Mouse (Mus musculus) CH12.LX (cell line): ENCODE measurements around the gene Nsl1. TPM values are rescaled to one million over a fixed set of nuclear protein-coding genes. Genes with fewer than 3 reads are reported as not detected.

Experiments used
- DNase-seq: peaks from one replicate; pipeline ENCODE4 v3.0.0-alpha.2; 2013; ENCODE audit errors: extremely low read depth
- H3K27ac ChIP-seq: 2 replicates; pipeline ENCODE4 v1.5.1; 2012; ENCODE audit warnings: low read depth, mild to moderate bottlenecking, control low read depth, moderate library complexity; ENCODE audit not compliant: insufficient read depth
- H3K27me3 ChIP-seq: replicated peaks from 2 replicates; pipeline ENCODE3; 2012; ENCODE audit warnings: inconsistent platforms
- H3K36me3 ChIP-seq, 2 experiments: replicated peaks in 1 of 2; 2 replicates each; pipeline versions ENCODE3 to v1.6.1; 2012; ENCODE audit warnings: inconsistent platforms in 1 of 2, low read length in 1 of 2, mild to moderate bottlenecking in 1 of 2, mixed read lengths in 1 of 2, moderate library complexity in 1 of 2; ENCODE audit not compliant: control insufficient read depth in 1 of 2, insufficient read depth in 1 of 2
- H3K4me1 ChIP-seq, 2 experiments: 2 replicates each; pipeline ENCODE4 v1.6.1; 2012; ENCODE audit warnings: inconsistent platforms in 1 of 2, moderate library complexity in 1 of 2; ENCODE audit not compliant: insufficient read depth in 2 of 2, control insufficient read depth in 1 of 2
- H3K4me2 ChIP-seq: 2 replicates; pipeline ENCODE4 v1.6.1; 2012; ENCODE audit warnings: low read depth, mild to moderate bottlenecking, control low read depth; ENCODE audit not compliant: poor library complexity, insufficient read depth, severe bottlenecking
- H3K4me3 ChIP-seq, 3 experiments: fragments of 150-350 bp in 1 of 3; sonication (generic) in 1 of 3; replicated peaks in 1 of 3; 2 replicates each; pipeline versions ENCODE3 to v1.5.1; 2011 to 2012; ENCODE audit warnings: low read depth in 2 of 3, low read length in 2 of 3, mild to moderate bottlenecking in 2 of 3, moderate library complexity in 2 of 3, control low read depth in 1 of 3, improper control_type of control experiment in 1 of 3, inconsistent platforms in 1 of 3, mixed read lengths in 1 of 3; ENCODE audit not compliant: poor library complexity in 1 of 3
- H3K79me2 ChIP-seq: replicated peaks from 2 replicates; pipeline ENCODE4 v1.6.1; 2012; ENCODE audit warnings: mild to moderate bottlenecking, moderate library complexity; ENCODE audit not compliant: control insufficient read depth, poor library complexity, insufficient read depth, severe bottlenecking; ENCODE audit errors: extremely low read depth
- H3K9ac ChIP-seq: 2 replicates; pipeline ENCODE4 v1.6.1; 2012; ENCODE audit warnings: low read depth, mild to moderate bottlenecking, control low read depth, moderate library complexity; ENCODE audit not compliant: insufficient read depth
- H3K9me3 ChIP-seq: replicated peaks from 2 replicates; pipeline ENCODE3; 2012; ENCODE audit warnings: low read length, inconsistent platforms, mixed read lengths
- BHLHE40 ChIP-seq: IDR thresholded peaks from 2 replicates; pipeline ENCODE4 v1.6.1; 2011; ENCODE audit warnings: mild to moderate bottlenecking, low read depth, low read length, improper control_type of control experiment
- CHD1 ChIP-seq: IDR thresholded peaks from 2 replicates; pipeline ENCODE4 v1.6.1; 2012; ENCODE audit warnings: low read depth, low read length, improper control_type of control experiment, inconsistent platforms
- CHD2 ChIP-seq: IDR thresholded peaks from 2 replicates; pipeline ENCODE4 v1.6.1; 2011; ENCODE audit warnings: low read length, improper control_type of control experiment
- CTCF ChIP-seq, 2 experiments: IDR thresholded peaks in 1 of 2; conservative IDR thresholded peaks in 1 of 2; 2 replicates each; pipeline ENCODE4 v1.5.1; 2011 to 2012; ENCODE audit warnings: low read depth in 2 of 2, low read length in 2 of 2, improper control_type of control experiment in 1 of 2, inconsistent platforms in 1 of 2, mild to moderate bottlenecking in 1 of 2, moderate library complexity in 1 of 2
- E2F4 ChIP-seq: IDR thresholded peaks from 2 replicates; pipeline ENCODE4 v1.6.1; 2011; ENCODE audit warnings: low read depth, low read length, improper control_type of control experiment; ENCODE audit not compliant: insufficient replicate concordance
- ELF1 ChIP-seq: IDR thresholded peaks from 2 replicates; pipeline ENCODE4 v1.6.1; 2014; ENCODE audit warnings: low read depth, mild to moderate bottlenecking, inconsistent platforms, low read length, improper control_type of control experiment
- EP300 ChIP-seq: IDR thresholded peaks from 2 replicates; pipeline ENCODE4 v1.6.1; 2011; ENCODE audit warnings: low read length, improper control_type of control experiment
- ETS1 ChIP-seq: conservative IDR thresholded peaks from 2 replicates; pipeline ENCODE4 v1.6.1; 2012; ENCODE audit warnings: low read depth, mild to moderate bottlenecking, inconsistent platforms, low read length, improper control_type of control experiment, moderate library complexity
- GABPA ChIP-seq: IDR thresholded peaks from 2 replicates; pipeline ENCODE4 v1.6.1; 2012; ENCODE audit warnings: low read depth, low read length, improper control_type of control experiment, inconsistent platforms; ENCODE audit not compliant: insufficient replicate concordance
- HCFC1 ChIP-seq: IDR thresholded peaks from 2 replicates; pipeline ENCODE4 v1.6.1; 2012; ENCODE audit warnings: low read depth, mild to moderate bottlenecking, inconsistent platforms, low read length, improper control_type of control experiment
- IRF4 ChIP-seq: IDR thresholded peaks from 2 replicates; pipeline ENCODE4 v1.6.1; 2014; ENCODE audit warnings: low read depth, mild to moderate bottlenecking, inconsistent platforms, low read length, improper control_type of control experiment
- JUND ChIP-seq: conservative IDR thresholded peaks from 2 replicates; pipeline ENCODE4 v1.6.1; 2011; ENCODE audit warnings: low read depth, low read length, improper control_type of control experiment
- KAT2A ChIP-seq: IDR thresholded peaks from 2 replicates; pipeline ENCODE4 v1.6.1; 2012; ENCODE audit warnings: low read length, improper control_type of control experiment, inconsistent platforms; ENCODE audit not compliant: insufficient replicate concordance
- MAFK ChIP-seq: IDR thresholded peaks from 2 replicates; pipeline ENCODE4 v1.6.1; 2011; ENCODE audit warnings: low read length, improper control_type of control experiment; ENCODE audit not compliant: insufficient replicate concordance
- MAX ChIP-seq: IDR thresholded peaks from 2 replicates; pipeline ENCODE4 v1.6.1; 2011; ENCODE audit warnings: low read length, improper control_type of control experiment
- MAZ ChIP-seq: IDR thresholded peaks from 2 replicates; pipeline ENCODE4 v1.6.1; 2012; ENCODE audit warnings: low read depth, mild to moderate bottlenecking, inconsistent platforms, low read length, improper control_type of control experiment, moderate library complexity
- MEF2A ChIP-seq: IDR thresholded peaks from 2 replicates; pipeline ENCODE4 v1.6.1; 2014; ENCODE audit warnings: low read depth, mild to moderate bottlenecking, inconsistent platforms, low read length, improper control_type of control experiment, borderline replicate concordance
- MXI1 ChIP-seq: IDR thresholded peaks from 2 replicates; pipeline ENCODE4 v1.6.1; 2011; ENCODE audit warnings: mild to moderate bottlenecking, low read depth, low read length, improper control_type of control experiment
- MYC ChIP-seq: IDR thresholded peaks from 2 replicates; pipeline ENCODE4 v1.6.1; 2011; ENCODE audit warnings: low read depth, mild to moderate bottlenecking, improper control_type of control experiment, low read length
- NELFE ChIP-seq: IDR thresholded peaks from 2 replicates; pipeline ENCODE4 v1.6.1; 2011; ENCODE audit warnings: low read depth, low read length, improper control_type of control experiment
- NRF1 ChIP-seq: IDR thresholded peaks from 2 replicates; pipeline ENCODE4 v1.6.1; 2014; ENCODE audit warnings: low read depth, mild to moderate bottlenecking, inconsistent platforms, low read length, improper control_type of control experiment, moderate library complexity
- PAX5 ChIP-seq: IDR thresholded peaks from 2 replicates; pipeline ENCODE4 v1.6.1; 2012; ENCODE audit warnings: low read length, inconsistent platforms, mixed read lengths
- POLR2A ChIP-seq: IDR thresholded peaks from 2 replicates; pipeline ENCODE4 v1.6.1; 2011; ENCODE audit warnings: low read depth, mild to moderate bottlenecking, improper control_type of control experiment, low read length
- POLR2AphosphoS2 ChIP-seq: IDR thresholded peaks from 2 replicates; pipeline ENCODE4 v1.6.1; 2011; ENCODE audit warnings: low read depth, low read length, improper control_type of control experiment
- RAD21 ChIP-seq: IDR thresholded peaks from 2 replicates; pipeline ENCODE4 v1.6.1; 2011; ENCODE audit warnings: low read depth, mild to moderate bottlenecking, low read length, improper control_type of control experiment, moderate library complexity
- RCOR1 ChIP-seq: conservative IDR thresholded peaks from 2 replicates; pipeline ENCODE4 v1.6.1; 2012; ENCODE audit warnings: low read depth, mild to moderate bottlenecking, inconsistent platforms, low read length, improper control_type of control experiment
- SIN3A ChIP-seq: IDR thresholded peaks from 2 replicates; pipeline ENCODE4 v1.6.1; 2012; ENCODE audit warnings: low read length, improper control_type of control experiment, inconsistent platforms
- SMC3 ChIP-seq: IDR thresholded peaks from 2 replicates; pipeline ENCODE4 v1.6.1; 2011; ENCODE audit warnings: low read depth, low read length, improper control_type of control experiment
- TBP ChIP-seq: conservative IDR thresholded peaks from 2 replicates; pipeline ENCODE4 v1.6.1; 2011; ENCODE audit warnings: low read depth, low read length, improper control_type of control experiment
- TCF12 ChIP-seq: IDR thresholded peaks from 2 replicates; pipeline ENCODE4 v1.6.1; 2014; ENCODE audit warnings: low read depth, mild to moderate bottlenecking, inconsistent platforms, low read length, improper control_type of control experiment
- UBTF ChIP-seq: IDR thresholded peaks from 2 replicates; pipeline ENCODE4 v1.6.1; 2012; ENCODE audit warnings: low read depth, mild to moderate bottlenecking, inconsistent platforms, low read length, improper control_type of control experiment, moderate library complexity
- USF1 ChIP-seq: IDR thresholded peaks from 2 replicates; pipeline ENCODE4 v1.6.1; 2014; ENCODE audit warnings: low read depth, mild to moderate bottlenecking, inconsistent platforms, low read length, improper control_type of control experiment
- USF2 ChIP-seq: conservative IDR thresholded peaks from 2 replicates; pipeline ENCODE4 v1.6.1; 2011; ENCODE audit warnings: low read depth, low read length, improper control_type of control experiment
- ZC3H11A ChIP-seq: IDR thresholded peaks from 2 replicates; pipeline ENCODE4 v1.6.1; 2012; ENCODE audit warnings: low read depth, mild to moderate bottlenecking, inconsistent platforms, low read length, improper control_type of control experiment
- ZKSCAN1 ChIP-seq: IDR thresholded peaks from 2 replicates; pipeline ENCODE4 v1.6.1; 2012; ENCODE audit warnings: low read depth, inconsistent platforms, low read length, improper control_type of control experiment, borderline replicate concordance
- ZMIZ1 ChIP-seq: IDR thresholded peaks from 2 replicates; pipeline ENCODE4 v1.6.1; 2012; ENCODE audit warnings: low read depth, mild to moderate bottlenecking, inconsistent platforms, low read length, improper control_type of control experiment
- ZNF384 ChIP-seq: IDR thresholded peaks from 2 replicates; pipeline ENCODE4 v1.6.1; 2012; ENCODE audit warnings: low read depth, low read length, improper control_type of control experiment, inconsistent platforms
- dilution Hi-C: fragments of 300-500 bp; cut with MboI; formaldehyde crosslinking; loops from 2 replicates; pipeline ENCODE4 v1.14.3; 2020; ENCODE audit warnings: low sequenced_read_pairs; ENCODE audit not compliant: extremely low pct_unique_long_range_greater_than_20kb, extremely low pct_ligation_motif_present
- in situ Hi-C: fragments of 300-500 bp; cut with MboI; formaldehyde crosslinking; loops from 3 replicates; pipeline ENCODE4 v1.14.3; 2019; ENCODE audit warnings: low sequenced_read_pairs, low pct_ligation_motif_present, low pct_unique_long_range_greater_than_20kb, mixed read lengths
- polyA plus RNA-seq: library from polyadenylated mRNA; unstranded; fragments of >175 nt; gene quantifications from 2 replicates; pipeline ENCODE4 v1.2.1, GENCODE M21; 2012; ENCODE audit warnings: low read depth; ENCODE audit not compliant: insufficient read length
- total RNA-seq, 2 experiments: library from RNA; depleted of rRNA; stranded (reverse); fragments of 300-350 nt in 1 of 2; fragments of >200 nt in 1 of 2; gene quantifications; 2 replicates each; pipeline ENCODE4 v1.2.3; 2012 to 2014

The Nsl1 gene
- total and polyA plus RNA-seq, 3 experiments, result 16.0 to 27.1 (median 17.4) TPM

DNA sequence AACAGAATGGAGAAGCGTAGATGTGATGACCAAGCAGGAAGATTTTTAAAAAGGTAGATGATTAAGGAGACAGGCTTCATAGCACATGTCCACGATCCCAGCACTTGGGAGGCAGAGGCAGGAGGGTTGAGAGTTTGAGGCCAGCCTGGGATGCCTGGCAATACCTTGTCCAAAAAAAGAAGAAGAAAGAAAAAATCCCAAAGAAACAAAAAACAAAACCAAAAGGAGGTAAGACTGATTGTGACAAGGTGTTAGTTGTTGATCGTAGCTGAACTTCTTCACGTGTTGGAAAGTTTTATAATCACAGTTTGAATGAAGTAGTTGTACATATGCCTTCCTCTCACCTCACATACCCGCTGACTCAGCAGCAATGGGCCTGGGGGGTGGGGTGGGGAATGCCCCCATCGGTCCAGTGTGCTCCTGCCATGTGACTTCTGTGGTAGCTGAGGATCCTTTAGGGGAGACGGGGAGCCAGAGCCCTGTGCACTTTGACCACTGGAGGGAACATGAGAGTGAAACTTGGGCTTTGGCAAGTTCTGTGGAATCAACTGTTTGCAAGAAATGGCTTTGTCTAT is 23.6 kb downstream of the Nsl1 start (continued):
- no peak for TF ChIP-seq HCFC1
- TF ChIP-seq MYC, result peak; percentile 47; the same call in 1 of the 2 replicates
- TF ChIP-seq UBTF, result no peak
- no peak for TF ChIP-seq POLR2AphosphoS2
- TF ChIP-seq ZKSCAN1, result no peak
- TF ChIP-seq ETS1, result peak; percentile 73
- TF ChIP-seq RAD21, result no peak
- TF ChIP-seq ZC3H11A, result no peak

DNA sequence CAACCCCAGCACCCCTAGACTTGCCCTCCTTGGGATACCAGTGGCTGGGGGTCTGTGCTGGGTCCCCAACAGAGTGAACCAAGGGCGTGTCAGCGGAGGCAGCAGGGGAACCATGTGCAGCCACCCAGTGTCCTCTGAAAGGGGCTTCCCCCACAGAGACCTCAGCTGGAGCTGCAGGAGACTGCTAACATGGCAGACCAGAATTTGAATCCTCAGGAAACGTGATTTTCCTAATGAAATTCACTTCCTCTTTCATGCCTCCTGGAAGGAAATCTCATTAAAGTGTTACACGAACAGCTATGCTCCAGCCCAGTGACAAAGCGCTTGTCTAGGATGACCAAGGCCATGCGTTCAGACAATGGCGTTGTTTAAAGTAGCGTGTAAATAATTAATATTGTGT is 24.1 kb downstream of the Nsl1 start:
- dilution Hi-C loops, result no loop called here
- peak; percentile 84 for DNase-seq
- no peaks in the 10 kb centered on the region for H3K27me3 ChIP-seq
- H3K9ac ChIP-seq, result peak overlapping the region; percentile 37; the same call in 1 of the 2 replicates
- peak overlapping the region; percentile 91 for H3K27ac ChIP-seq
- H3K9me3 ChIP-seq, result no peaks in the 10 kb centered on the region
- peaks cover 14 to 23% of the 10 kb centered on the region in 2 experiments for H3K36me3 ChIP-seq
- H3K79me2 ChIP-seq, result no peaks in the 10 kb centered on the region
- no peak overlapping the region for H3K4me3 ChIP-seq
- peak overlapping the region; percentile 84 for H3K4me2 ChIP-seq
- H3K4me1 ChIP-seq, result peaks cover 32 to 76% of the 10 kb centered on the region in 2 experiments
- in situ Hi-C loops, result loop anchor here (5.0 kb wide), 1 partner anchor 145 kb away; no protein-coding TSS in a partner anchor
- TF ChIP-seq NELFE, result no peak
- no peak for TF ChIP-seq PAX5
- no peak for TF ChIP-seq USF1
- no peak for TF ChIP-seq GABPA
- TF ChIP-seq UBTF, result 0 out of 2 replicates have a peak, but pooled peaks have one; percentile 22
- TF ChIP-seq NRF1, result no peak
- TF ChIP-seq POLR2A, result no peak
- no peak for TF ChIP-seq MAZ
- TF ChIP-seq ETS1, result peak; percentile 94
- no peak for TF ChIP-seq USF2
- no peak for TF ChIP-seq ZMIZ1
- TF ChIP-seq EP300, result peak; percentile 89
- TF ChIP-seq SMC3, result no peak
- no peak for TF ChIP-seq ZNF384
- TF ChIP-seq MAX, result peak; percentile 34
- TF ChIP-seq MYC, result peak; percentile 79
- TF ChIP-seq MXI1, result no peak
- no peak for TF ChIP-seq KAT2A
- peak; percentile 95 for TF ChIP-seq BHLHE40
- TF ChIP-seq HCFC1, result no peak
- TF ChIP-seq CHD1, result no peak
- TF ChIP-seq JUND, result no peak
- TF ChIP-seq IRF4, result peak; percentile 74
- TF ChIP-seq ZC3H11A, result no peak
- TF ChIP-seq SIN3A, result no peak; the same call in 1 of the 2 replicates
- TF ChIP-seq E2F4, result no peak
- TF ChIP-seq MEF2A, result 0 out of 2 replicates have a peak, but pooled peaks have one; percentile 10
- TF ChIP-seq TBP, result no peak
- no peak for TF ChIP-seq RCOR1
- TF ChIP-seq ELF1, result no peak
- TF ChIP-seq POLR2AphosphoS2, result no peak
- no peak for TF ChIP-seq CHD2
- TF ChIP-seq TCF12, result peak; percentile 64; the same call in 1 of the 2 replicates
- TF ChIP-seq MAFK, result no peak
- TF ChIP-seq CTCF (conservative IDR thresholded peaks at IDR 0.05 in 1 of 2, IDR thresholded peaks at IDR 0.05 in 1 of 2; ENCODE audit: low read depth in 2 of 2, low read length in 2 of 2), result no peak
